Mouse (Mus musculus) c-Kit-negative CD71-positive TER-119-positive erythroid progenitor cells, embryonic 14.5 days (primary cell): ENCODE data around the gene Pdzk1.

Experiments used
- DNase-seq: peaks from one replicate; pipeline ENCODE4 v3.0.0-alpha.2; 2013; ENCODE audit warnings: low read depth, low spot score

The Pdzk1 gene

GRCm38 (mm10) chr3:96828984-96829383 is at the start of gene Pdzk1, which contains the start of gene Cd160:
Gene Pdzk1 (plus strand): TSS chr3:96829284.
Gene Cd160 (minus strand): TSS chr3:96829351.
- no peak for DNase-seq

- DNase-seq, result no peak
These were observed 46.8 kb upstream of the Pdzk1 start for GRCm38 (mm10) chr3:96782236-96782635.

- no peak for DNase-seq
These were observed 41.3 kb upstream of the Pdzk1 start for GRCm38 (mm10) chr3:96787784-96788183.

GRCm38 (mm10) chr3:96788506-96788905 is 40.6 kb upstream of the Pdzk1 start:
- DNase-seq, result no peak

- no peak for DNase-seq
These were observed 28.8 kb upstream of the Pdzk1 start for GRCm38 (mm10) chr3:96800254-96800653.

- DNase-seq, result no peak
These were observed 26.9 kb upstream of the Pdzk1 start for GRCm38 (mm10) chr3:96802214-96802613.

GRCm38 (mm10) chr3:96808136-96808535 is 20.9 kb upstream of the Pdzk1 start:
- no peak for DNase-seq

- DNase-seq, result no peak
These were observed 20.4 kb upstream of the Pdzk1 start for GRCm38 (mm10) chr3:96808651-96809050.

- no peak for DNase-seq
These were observed 17.9 kb upstream of the Pdzk1 start for GRCm38 (mm10) chr3:96811232-96811631.

GRCm38 (mm10) chr3:96812395-96813091 is 16.5 kb upstream of the Pdzk1 start:
- DNase-seq, result peak; percentile 30

- no peak for DNase-seq
These were observed 16.0 kb upstream of the Pdzk1 start for GRCm38 (mm10) chr3:96813106-96813505.

GRCm38 (mm10) chr3:96813591-96814244 is 15.4 kb upstream of the Pdzk1 start:
- no peak for DNase-seq

- no peak for DNase-seq
These were observed 14.7 kb upstream of the Pdzk1 start for GRCm38 (mm10) chr3:96814342-96814741.

GRCm38 (mm10) chr3:96820116-96820915 is 8.8 kb upstream of the Pdzk1 start:
- no peak for DNase-seq

- DNase-seq, result no peak
These were observed 7.5 kb upstream of the Pdzk1 start for GRCm38 (mm10) chr3:96821581-96821980.

GRCm38 (mm10) chr3:96823701-96824100 is 5.4 kb upstream of the Pdzk1 start:
- DNase-seq, result no peak

GRCm38 (mm10) chr3:96824614-96825013 is 4.5 kb upstream of the Pdzk1 start:
- no peak for DNase-seq

- DNase-seq, result no peak
These were observed 3.8 kb upstream of the Pdzk1 start for GRCm38 (mm10) chr3:96825261-96825660.

GRCm38 (mm10) chr3:96828308-96828864 is 698 bp upstream of the Pdzk1 start:
- no peak for DNase-seq

- no peak for DNase-seq
These were observed 772 bp downstream of the Pdzk1 start for GRCm38 (mm10) chr3:96829856-96830255.

GRCm38 (mm10) chr3:96832930-96833329 is 3.8 kb downstream of the Pdzk1 start:
- DNase-seq, result no peak
